Mouse (Mus musculus) erythroblast, embryonic 14.5 days (primary cell): Measurements from ENCODE around the gene Ahcyl1.

Experiments used
- GATA1 ChIP-seq: IDR thresholded peaks from 2 replicates; pipeline ENCODE4 v1.6.1; 2012; ENCODE audit warnings: low read length, inconsistent platforms, mixed read lengths
- TAL1 ChIP-seq: IDR thresholded peaks from 3 replicates; pipeline ENCODE4 v1.6.1; 2012; ENCODE audit warnings: low read length, inconsistent platforms, mixed read lengths

DNA sequence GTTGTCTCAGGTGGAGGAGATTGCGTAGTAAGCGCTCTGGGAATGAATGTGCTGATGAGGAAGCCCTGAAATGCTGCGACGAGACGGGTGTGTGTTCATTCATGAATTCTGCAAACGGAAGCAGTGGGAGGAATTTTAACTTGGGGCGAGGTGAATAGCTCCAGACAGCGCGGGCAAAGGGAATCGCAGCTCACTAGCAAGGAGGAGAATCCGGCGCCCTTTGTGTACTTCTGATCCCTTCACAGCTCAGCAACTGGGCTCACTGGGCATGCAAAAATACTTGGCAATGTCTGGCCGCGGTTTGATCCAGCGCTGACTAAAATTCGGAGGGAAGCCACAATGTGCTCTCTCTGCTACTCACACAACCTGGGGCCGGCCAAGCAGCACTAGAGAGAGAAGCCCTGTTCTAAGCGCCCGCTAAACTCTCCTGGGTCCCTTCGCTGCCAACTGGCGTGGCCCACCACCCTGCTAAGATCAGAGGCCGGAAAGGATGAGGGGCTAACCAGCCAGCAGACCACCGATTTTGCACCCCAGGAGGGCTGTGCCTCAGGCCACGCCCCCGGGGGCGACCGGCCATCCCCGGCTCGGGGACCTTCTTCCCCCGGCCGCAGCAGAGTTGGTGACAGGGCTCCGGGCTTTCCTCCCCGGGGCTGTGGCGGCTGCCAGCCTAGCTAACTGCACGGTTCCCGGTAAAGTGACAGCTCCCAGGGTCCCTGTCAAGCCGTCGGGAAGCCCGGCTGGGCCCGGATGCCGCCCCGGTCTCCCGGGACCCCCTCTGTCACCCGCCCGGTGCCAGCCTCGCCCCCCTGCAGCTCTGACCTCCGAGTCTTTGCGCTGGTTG, 65.5 kb downstream of the Ahcyl1 start, which contains the start of gene Gm10961:
- TF ChIP-seq TAL1 (no peak), GATA1 (no peak)
